Mouse (Mus musculus) left cerebral cortex, postnatal 36 days (tissue): ENCODE results near the gene Srp9. TPM values are rescaled to one million over a fixed set of nuclear protein-coding genes. Genes with fewer than 3 reads are reported as not detected.

Experiments used
- DNase-seq, 2 experiments: peaks; one replicate each; pipeline ENCODE4 v3.0.0; 2021 to 2022; ENCODE audit warnings: low spot score in 2 of 2, mixed read lengths in 1 of 2
- intact Hi-C: fragments of 180-260 bp; cut with DNase I; formaldehyde crosslinking; loops from one replicate; pipeline ENCODE4 v1.15.1; 2025
- total RNA-seq, 2 experiments: library from RNA; stranded (reverse); gene quantifications; 2 replicates each; pipeline ENCODE4 v1.2.3; 2021

Srp9 gene
- total RNA-seq, 2 experiments from 2014 or later: 61.0 to 63.4 TPM

DNA sequence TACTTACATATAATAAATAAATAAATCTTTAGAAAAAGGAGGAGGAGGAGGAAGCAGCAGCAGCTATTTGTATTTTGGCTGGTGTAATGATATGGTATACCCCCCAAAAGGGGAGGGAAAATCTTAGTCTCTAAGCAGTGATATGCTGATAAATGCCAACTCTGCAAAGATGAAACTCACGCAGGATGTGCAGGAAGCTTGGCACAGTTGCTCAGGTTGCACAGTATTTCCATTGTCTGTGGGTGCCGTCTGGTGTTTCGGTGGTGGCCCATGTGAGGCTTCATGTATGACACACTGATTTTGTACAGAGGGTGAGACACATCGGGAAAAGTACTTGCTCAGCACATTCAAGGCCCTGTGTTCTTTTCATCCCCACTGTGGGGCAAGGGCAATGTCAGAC lies 23.1 kb upstream of the Srp9 start:
- DNase-seq: no peak
- intact Hi-C loops: loop anchor here (5.0 kb wide), 1 partner anchor 84 kb away; the partner anchor contains the start of gene Enah

DNA sequence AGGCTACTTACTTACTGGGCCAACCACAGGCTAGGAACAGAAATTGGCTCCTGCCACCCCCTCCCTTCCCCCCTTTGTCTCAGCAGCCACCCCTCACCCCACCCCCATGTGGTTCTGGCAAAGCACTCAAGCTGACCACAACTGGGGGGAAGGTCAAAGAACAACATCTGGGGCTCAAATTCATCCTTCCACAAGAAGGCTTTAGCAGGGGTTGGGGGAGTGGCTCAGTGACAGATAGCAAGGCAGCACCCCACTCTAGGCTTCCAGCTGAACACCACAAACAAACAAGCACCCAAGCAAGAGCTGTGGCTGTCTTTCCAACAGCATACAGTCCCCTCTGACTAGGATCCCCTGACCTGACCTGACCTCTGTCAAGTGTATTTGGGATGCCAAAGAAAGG lies 21.8 kb upstream of the Srp9 start:
- intact Hi-C loops: loop anchor here (5.0 kb wide), 1 partner anchor 85 kb away; the partner anchor contains the start of gene Enah
- no peak for DNase-seq

DNA sequence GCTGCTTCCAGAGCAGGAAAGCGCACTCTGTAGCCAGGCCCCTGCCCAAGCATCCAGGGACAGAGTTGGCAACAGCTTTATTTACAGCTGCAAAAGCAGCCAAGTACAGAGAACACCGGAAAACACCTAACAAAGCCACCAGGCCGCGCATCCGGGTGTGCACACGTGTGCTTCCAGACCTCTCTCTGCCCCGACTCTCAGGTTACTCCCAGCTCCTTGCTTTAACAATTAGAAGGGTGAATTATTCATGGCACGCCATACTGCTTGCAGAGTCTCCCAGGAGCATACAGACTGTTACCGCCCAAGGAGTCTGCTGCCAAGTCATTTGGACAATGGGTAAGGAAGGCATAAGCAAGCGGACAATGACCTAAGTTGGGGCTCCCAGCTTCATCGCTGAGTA lies 21.1 kb upstream of the Srp9 start:
- intact Hi-C loops: loop anchor here (5.0 kb wide), 1 partner anchor 86 kb away; the partner anchor contains the start of gene Enah
- no peak for DNase-seq

- DNase-seq: no peak
- intact Hi-C loops: no loop called here
These were observed 19.5 kb upstream of the Srp9 start for GRCm38 (mm10) chr1:182105023-182105422.

GRCm38 (mm10) chr1:182107251-182107650 lies 17.3 kb upstream of the Srp9 start:
- intact Hi-C loops: no loop called here
- no peak for DNase-seq

GRCm38 (mm10) chr1:182108397-182109099 lies 16.0 kb upstream of the Srp9 start:
- intact Hi-C loops: no loop called here
- no peak for DNase-seq

GRCm38 (mm10) chr1:182110185-182110584 lies 14.4 kb upstream of the Srp9 start:
- no peak for DNase-seq
- intact Hi-C loops: no loop called here

DNA sequence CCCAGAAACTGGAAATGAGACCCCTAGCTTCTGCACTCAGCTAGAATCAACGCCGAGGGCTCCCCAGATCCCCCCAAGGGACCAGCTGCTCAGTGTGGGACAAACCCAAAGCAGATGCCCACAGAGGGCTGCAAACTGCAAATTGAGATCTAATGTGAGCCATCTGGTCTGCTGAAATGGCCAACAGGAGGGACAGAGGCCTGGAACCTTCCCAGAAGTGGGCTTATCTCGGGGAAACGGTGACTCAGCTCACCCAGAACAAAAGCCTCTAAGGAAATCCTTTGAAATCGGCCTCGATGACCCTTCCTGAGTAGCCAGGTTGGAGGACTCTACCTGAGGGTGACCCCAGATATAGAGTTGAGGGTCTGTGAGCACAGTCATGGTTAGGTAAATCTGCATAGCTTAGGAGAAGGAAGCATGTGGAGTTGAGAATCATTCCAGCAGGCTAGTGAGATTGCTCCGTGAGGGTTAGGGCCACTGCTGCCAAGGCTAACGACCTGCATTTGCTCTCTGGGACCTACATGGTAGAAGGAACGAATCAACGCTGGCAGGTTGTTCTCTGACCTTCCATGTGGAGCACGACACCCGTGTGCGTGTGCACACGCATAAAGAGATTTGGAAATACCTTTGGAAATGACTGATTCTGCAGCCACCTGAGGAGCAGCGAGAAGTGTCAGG lies 13.7 kb upstream of the Srp9 start:
- DNase-seq: no peak
- intact Hi-C loops: no loop called here

- intact Hi-C loops: no loop called here
- DNase-seq: no peak
These were observed 12.9 kb upstream of the Srp9 start for GRCm38 (mm10) chr1:182111386-182112317.

DNA sequence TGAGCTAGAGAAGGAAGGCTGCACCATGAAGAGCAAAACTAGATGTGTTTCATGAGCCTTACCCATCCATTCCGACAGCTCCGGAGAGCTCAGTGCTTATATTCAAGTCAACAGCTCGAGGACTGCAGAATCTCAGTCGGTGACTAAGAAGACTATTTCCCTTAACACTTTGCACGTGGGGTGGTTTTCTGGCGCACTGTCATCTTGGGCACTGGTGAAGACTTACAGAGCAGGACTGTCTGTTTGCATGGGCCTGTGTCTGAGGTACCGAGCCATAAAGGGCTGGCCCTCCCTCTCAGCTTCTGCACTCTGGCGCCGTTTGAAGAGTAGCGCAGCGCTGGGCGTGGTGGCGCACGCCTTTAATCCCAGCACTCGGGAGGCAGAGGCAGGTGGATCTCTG lies 12.2 kb upstream of the Srp9 start:
- intact Hi-C loops: no loop called here
- no peak for DNase-seq

DNA sequence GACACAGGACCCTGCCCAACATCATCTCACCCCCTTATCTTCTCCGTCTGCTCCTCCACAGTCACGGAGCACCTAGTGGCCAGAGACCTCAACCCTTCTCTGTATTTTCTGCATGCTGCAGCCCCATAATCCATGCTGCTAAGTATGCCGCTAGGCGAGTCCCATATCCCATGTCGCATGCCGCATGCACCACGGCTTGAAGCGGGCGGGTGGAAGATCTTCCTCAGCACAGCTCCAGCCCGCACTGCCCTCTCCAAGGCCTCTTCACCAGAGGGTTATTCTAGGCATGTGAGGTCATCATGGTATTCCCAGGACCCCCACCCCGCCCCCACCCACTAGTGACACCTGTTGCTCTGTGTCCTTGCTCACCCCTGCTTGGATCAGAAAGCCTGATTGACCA lies 11.4 kb upstream of the Srp9 start:
- no peak for DNase-seq
- intact Hi-C loops: loop anchor here (1.0 kb wide), 1 partner anchor 94 kb away; the partner anchor contains the start of gene Enah

DNA sequence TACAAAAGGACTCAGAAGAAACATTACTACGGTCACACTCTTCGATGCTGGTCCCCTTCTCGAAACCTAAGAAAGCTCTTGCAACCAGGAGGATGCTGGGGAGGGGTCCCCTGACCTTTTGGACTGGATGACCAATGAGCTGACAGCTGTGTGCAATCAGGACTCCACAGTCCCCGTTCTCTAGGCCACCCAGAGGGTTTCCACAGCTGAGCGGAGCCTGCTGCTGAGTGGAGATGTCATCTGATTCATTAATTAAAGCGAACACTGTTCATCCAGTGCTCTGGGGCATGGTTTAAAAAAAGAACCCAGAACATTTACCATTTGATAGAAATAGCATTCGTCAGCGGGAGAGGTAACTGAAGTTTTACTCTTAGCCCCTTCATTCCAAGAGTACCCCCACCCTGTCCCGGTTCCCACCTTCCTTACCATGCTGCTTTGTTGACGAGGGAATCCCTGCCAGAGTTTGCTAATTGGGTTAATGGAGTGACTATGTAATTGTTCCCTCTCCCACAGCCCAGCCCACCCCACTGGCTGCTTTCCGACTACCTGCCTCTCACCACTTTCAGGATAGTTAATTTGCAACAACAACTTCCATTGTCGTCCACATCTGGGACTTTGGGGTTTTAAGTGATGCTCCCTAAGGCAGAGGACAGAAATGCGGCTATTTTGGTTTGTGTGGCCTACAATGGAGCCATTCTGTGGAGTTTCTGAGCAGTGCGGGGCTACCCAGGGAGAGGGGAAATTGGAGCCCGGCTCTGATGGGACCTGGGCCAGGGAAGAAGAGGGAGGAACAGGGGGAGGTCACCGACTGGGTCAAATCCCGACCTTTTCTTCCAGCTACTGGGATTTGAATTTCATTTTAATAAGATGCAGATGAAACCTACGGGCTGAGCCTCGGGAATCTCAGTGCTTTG lies 10.7 kb upstream of the Srp9 start:
- DNase-seq: no peak
- intact Hi-C loops: loop anchor here (1.0 kb wide), 1 partner anchor 95 kb away; the partner anchor contains the start of gene Enah

DNA sequence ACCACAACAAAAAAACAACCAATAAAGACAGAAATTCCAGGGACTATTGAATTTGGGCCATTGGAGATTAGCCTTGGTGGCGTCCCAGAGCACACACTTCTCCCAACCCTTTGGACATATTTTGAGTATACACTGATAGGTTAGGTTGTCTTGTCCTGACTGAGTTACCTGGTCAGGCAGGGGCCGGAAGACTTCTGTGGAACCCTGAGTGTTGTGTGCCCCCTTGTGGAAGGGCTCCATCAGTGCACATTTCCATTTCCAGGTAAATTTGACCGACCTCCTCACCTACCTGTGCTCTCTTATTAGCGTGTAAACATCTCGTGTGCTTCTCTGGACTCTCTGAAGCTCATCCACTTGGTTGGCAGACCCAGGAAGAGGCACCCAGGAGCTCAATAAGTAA lies 9.3 kb upstream of the Srp9 start:
- intact Hi-C loops: loop anchor here (1.0 kb wide), 1 partner anchor 227 kb away; no protein-coding TSS in a partner anchor
- DNase-seq: peak in 1 of 2 experiments; percentile 29

GRCm38 (mm10) chr1:182115651-182116408 lies 8.7 kb upstream of the Srp9 start:
- no peak for DNase-seq

DNA sequence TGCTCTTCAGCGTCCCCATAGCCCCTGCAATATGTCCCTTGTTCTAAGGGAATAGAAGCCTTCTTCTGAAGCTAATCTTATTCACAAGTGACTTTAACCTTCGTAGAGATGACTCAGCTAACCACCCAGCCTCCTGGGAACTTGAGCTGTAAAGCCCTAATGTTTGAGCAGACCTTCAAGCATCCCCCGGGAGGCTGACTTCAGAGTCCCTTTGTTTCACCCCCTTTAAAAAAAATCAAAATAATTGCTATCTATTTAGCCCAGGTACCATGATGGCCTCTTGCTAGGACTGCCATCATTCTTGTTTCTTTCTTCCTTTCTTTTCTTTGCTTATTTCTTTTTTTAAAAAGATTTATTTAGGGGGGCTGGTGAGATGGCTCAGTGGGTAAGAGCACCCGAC lies 2.1 kb upstream of the Srp9 start:
- DNase-seq: no peak
- intact Hi-C loops: loop anchor here (5.0 kb wide), 1 partner anchor 415 kb away; no protein-coding TSS in a partner anchor

More at GRCm38 (mm10) chr1:182115651-182116408, 8.7 kb upstream of the Srp9 start:
- intact Hi-C loops: loop anchor here (1.0 kb wide), 1 partner anchor 228 kb away; no protein-coding TSS in a partner anchor

DNA sequence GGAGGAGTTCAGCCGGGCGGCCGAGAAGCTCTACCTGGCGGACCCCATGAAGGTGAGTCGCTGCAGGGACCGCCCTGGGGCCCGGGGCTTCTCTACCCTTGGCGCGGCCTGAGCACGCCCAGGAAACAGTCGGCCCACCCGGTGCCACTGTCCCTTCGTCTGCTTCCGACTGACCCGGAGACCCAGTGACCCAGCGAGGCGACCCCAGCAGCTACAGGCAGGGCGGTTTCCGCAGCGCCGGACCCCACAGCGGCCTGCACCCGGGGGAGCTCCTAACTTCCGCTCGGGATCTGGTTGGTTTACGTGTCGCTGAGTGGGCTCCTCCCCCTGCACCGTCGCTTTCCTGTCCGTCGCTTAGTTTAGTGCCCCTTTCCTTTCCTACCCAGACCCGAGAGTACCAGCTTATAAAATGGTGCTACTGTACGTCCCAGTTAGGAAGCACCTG lies 409 bp downstream of the Srp9 start:
- peak; percentile 76 to 80 for DNase-seq
- intact Hi-C loops: loop anchor here (5.0 kb wide), 1 partner anchor 412 kb away; no protein-coding TSS in a partner anchor

- intact Hi-C loops: loop anchor here (10.0 kb wide), 1 partner anchor 154 kb away; the partner anchor contains the start of gene Degs1
- DNase-seq: no peak
These were observed 6.3 kb downstream of the Srp9 start for GRCm38 (mm10) chr1:182130830-182131229.
